Mouse (Mus musculus): ENCODE results near the gene Slc36a3.
A peak's percentile ranks its signal among the peaks of the same experiment; 100 is the strongest.

GRCm38 (mm10) chr11:55187292-55187691 is 35.8 kb upstream of the Slc36a3 start:
- TF ChIP-seq POLR2A (IDR thresholded peaks at IDR 0.05; ENCODE audit: insufficient read depth, low read depth, low read length) = 0 out of 2 replicates have a peak, but pooled peaks have one; percentile 14
- no peak for TF ChIP-seq CTCF (IDR thresholded peaks at IDR 0.05)
